Mouse (Mus musculus) c-Kit-positive CD71-positive TER-119-negative erythroid progenitor cells, embryonic 14.5 days (primary cell): ENCODE measurements around the gene Ddx46.

Source experiments
- DNase-seq: peaks from one replicate; pipeline ENCODE4 v3.0.0-alpha.2; 2013; ENCODE audit warnings: low read depth

Ddx46 gene

GRCm38 (mm10) chr13:55721516-55721915, 86.7 kb downstream of the Ddx46 start:
- DNase-seq: no peak

- no peak for DNase-seq
Observed at GRCm38 (mm10) chr13:55721995-55722394, 87.2 kb downstream of the Ddx46 start.

GRCm38 (mm10) chr13:55726598-55727119, 91.8 kb downstream of the Ddx46 start:
- DNase-seq: no peak

GRCm38 (mm10) chr13:55727120-55727838, 92.5 kb downstream of the Ddx46 start, which contains the start of gene Pcbd2:
TSS of gene Pcbd2 (plus strand) at chr13:55727368.
- peak; percentile 67 for DNase-seq

GRCm38 (mm10) chr13:55727839-55728238, 93.0 kb downstream of the Ddx46 start:
- DNase-seq: peak; percentile 69

- no peak for DNase-seq
Observed at GRCm38 (mm10) chr13:55730716-55731115, 95.9 kb downstream of the Ddx46 start.
